Mouse (Mus musculus) layer of hippocampus, adult 18-20 months (tissue): ENCODE measurements at regions not wholly inside any gene's neighbourhood (a gene's known extent, or its start where the extent isn't known, plus 50 kb on each side); places are given as distances from the start of the nearest gene placed in this dataset.

Experiments used
- DNase-seq, 2 experiments: peaks; one replicate each; pipeline ENCODE4 v3.0.0; 2022; ENCODE audit warnings: low spot score in 2 of 2

GRCm38 (mm10) chr8:11979056-11979455 lies 138.8 kb downstream of the Tex29 start:
- no peak for DNase-seq

GRCm38 (mm10) chr8:11981458-11981857 lies 141.2 kb downstream of the Tex29 start:
- DNase-seq = no peak

GRCm38 (mm10) chr8:11990024-11990423 lies 149.8 kb downstream of the Tex29 start:
- no peak for DNase-seq

GRCm38 (mm10) chr8:11999736-12000458 lies 159.6 kb downstream of the Tex29 start:
- peak; percentile 43 to 80 for DNase-seq

GRCm38 (mm10) chr8:12000459-12000789 lies 160.2 kb downstream of the Tex29 start:
- DNase-seq = no peak

- DNase-seq = no peak
Measured at GRCm38 (mm10) chr8:12004241-12004640, 164.0 kb downstream of the Tex29 start.

- DNase-seq = no peak
Measured at GRCm38 (mm10) chr8:12012769-12013168, 172.5 kb downstream of the Tex29 start.

GRCm38 (mm10) chr8:12017750-12018149 lies 177.5 kb downstream of the Tex29 start:
- DNase-seq = no peak

GRCm38 (mm10) chr8:12019272-12019671 lies 179.0 kb downstream of the Tex29 start:
- no peak for DNase-seq

GRCm38 (mm10) chr8:12023669-12024390 lies 183.6 kb downstream of the Tex29 start:
- DNase-seq = no peak

GRCm38 (mm10) chr8:12030363-12031116 lies 190.3 kb downstream of the Tex29 start:
- DNase-seq = peak in 1 of 2 experiments; percentile 14

- DNase-seq = no peak
Measured at GRCm38 (mm10) chr8:12031796-12032195, 191.5 kb downstream of the Tex29 start.

- DNase-seq = no peak
Measured at GRCm38 (mm10) chr8:12032386-12032785, 192.1 kb downstream of the Tex29 start.

GRCm38 (mm10) chr8:12036349-12036748 lies 196.1 kb downstream of the Tex29 start:
- DNase-seq = no peak

- no peak for DNase-seq
Measured at GRCm38 (mm10) chr8:12040924-12041323, 200.7 kb downstream of the Tex29 start.

GRCm38 (mm10) chr8:12041662-12042061 lies 201.4 kb downstream of the Tex29 start:
- no peak for DNase-seq

- no peak for DNase-seq
Measured at GRCm38 (mm10) chr8:12050841-12051240, 210.6 kb downstream of the Tex29 start.

GRCm38 (mm10) chr8:12051357-12051756 lies 211.1 kb downstream of the Tex29 start:
- no peak for DNase-seq

GRCm38 (mm10) chr8:12055931-12056330 lies 215.7 kb downstream of the Tex29 start:
- no peak for DNase-seq

- no peak for DNase-seq
Measured at GRCm38 (mm10) chr8:12061237-12061636, 217.4 kb upstream of the A230072I06Rik start.

GRCm38 (mm10) chr8:12062710-12063109 lies 215.9 kb upstream of the A230072I06Rik start:
- no peak for DNase-seq

GRCm38 (mm10) chr8:12064664-12065063 lies 214.0 kb upstream of the A230072I06Rik start:
- DNase-seq = no peak
